Mouse (Mus musculus): Measurements from ENCODE around the gene Nucks1.
"Not testable (repeated sequence)": the region's sequence is repeated elsewhere in the genome, so short reads cannot be mapped to it uniquely, and the experiment has no call there.

Nucks1 gene

DNA sequence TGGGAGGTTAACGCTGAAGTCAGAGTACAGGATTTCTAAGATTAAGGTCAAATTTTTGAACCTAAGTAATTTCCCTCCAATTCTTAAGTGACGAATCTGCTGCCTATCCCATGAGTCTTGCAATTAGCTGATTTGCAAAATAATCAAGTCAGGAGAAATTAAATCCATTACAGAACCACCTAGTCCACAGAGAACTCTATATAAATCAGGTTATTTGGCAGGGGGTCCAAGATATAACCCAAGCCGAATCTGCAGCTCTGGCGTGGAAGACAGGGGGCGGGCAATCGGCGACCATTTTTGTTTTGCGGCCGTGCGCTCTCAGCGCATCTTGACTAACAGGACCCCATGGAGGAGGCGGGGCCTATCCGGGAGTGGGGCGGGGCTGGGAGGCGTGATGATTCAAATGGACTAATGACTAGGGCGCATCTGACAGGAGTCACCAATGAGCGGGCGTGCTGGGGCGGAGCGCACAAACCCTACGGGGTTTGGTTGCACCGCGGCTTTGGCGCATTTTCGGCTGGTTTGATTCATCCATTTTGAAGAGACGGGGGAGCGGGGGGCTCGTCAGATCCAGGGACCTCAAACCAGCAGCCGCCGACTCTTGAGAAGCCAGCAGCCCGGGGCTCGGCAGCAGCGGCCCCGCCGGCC, at the start of gene Nucks1:
Gene Nucks1, plus strand, starts transcription at position 534 of the 648 bp plus-strand sequence.
- peak; percentile 99 for DNase-seq (ENCODE audit: low read depth, low spot score)

DNA sequence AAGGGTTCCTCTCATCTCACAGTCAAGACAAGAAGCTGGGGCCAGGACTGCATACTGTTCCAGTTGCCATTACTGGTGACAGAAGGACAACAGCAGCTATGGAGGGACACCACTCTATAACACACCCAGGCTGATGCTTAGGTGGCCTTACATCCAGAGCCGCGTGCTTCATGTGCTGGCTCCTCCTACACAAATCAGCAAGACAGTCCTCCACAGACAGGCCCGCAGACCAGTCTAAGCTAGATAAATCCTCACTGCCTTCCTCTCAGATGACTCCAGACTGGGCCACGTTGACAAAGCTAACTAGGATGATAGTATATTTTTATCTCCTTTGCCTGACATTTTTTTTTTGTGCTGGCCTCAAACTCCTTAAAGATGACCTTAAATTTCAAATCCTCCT, 48.5 kb upstream of the Nucks1 start:
- DNase-seq (ENCODE audit: low read depth, low spot score), result no peak

DNA sequence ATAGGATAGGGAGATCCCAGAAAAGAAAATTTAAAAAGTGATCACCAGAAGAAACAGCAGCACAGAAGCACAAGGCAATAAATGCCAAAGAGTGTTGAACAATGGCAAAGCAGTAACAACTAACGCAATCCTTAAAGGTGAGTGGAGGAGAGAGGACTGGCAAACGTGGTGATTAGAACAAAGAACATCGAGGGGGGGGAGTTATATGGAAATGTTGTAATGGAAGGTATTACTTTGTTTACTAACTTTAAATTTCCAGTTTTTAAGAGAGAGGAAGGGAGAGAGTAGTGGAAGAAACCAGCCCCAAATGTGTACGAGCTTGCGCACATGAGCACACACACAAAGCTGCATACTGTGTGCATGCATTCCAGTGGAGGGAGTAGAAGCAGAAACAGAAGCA, 44.7 kb upstream of the Nucks1 start:
- DNase-seq (ENCODE audit: low read depth, low spot score), result no peak

GRCm38 (mm10) chr1:131866304-131866999, 43.9 kb upstream of the Nucks1 start:
- no peak for DNase-seq (ENCODE audit: low read depth, low spot score)

GRCm38 (mm10) chr1:131867093-131867945, 43.0 kb upstream of the Nucks1 start, which contains the start of gene Rab29:
Gene Rab29 (plus strand): TSS chr1:131867224.
- DNase-seq (ENCODE audit: low read depth, low spot score), result peak; percentile 95

GRCm38 (mm10) chr1:131867946-131868290, 42.4 kb upstream of the Nucks1 start:
- DNase-seq (ENCODE audit: low read depth, low spot score), result no peak

GRCm38 (mm10) chr1:131869561-131869960, 40.8 kb upstream of the Nucks1 start:
- no peak for DNase-seq (ENCODE audit: low read depth, low spot score)

DNA sequence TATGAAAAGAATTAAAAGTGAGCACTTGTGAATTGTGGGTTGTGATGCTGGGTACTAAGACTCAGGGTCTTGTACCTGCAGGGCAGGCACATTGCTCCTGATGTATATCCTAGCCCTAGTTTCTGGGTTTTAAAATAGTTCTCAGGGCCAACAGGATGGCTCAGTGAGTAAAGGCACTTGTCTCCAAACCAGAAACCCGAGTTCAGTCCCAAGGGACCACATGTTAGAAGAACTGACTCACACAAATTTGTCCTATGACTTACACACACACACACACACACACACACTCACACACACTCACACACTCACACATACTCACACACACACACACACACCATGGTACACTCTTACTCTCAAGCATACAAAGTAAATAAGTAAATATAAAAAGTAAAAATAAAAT, 37.5 kb upstream of the Nucks1 start:
- no peak for DNase-seq (ENCODE audit: low read depth, low spot score)

DNA sequence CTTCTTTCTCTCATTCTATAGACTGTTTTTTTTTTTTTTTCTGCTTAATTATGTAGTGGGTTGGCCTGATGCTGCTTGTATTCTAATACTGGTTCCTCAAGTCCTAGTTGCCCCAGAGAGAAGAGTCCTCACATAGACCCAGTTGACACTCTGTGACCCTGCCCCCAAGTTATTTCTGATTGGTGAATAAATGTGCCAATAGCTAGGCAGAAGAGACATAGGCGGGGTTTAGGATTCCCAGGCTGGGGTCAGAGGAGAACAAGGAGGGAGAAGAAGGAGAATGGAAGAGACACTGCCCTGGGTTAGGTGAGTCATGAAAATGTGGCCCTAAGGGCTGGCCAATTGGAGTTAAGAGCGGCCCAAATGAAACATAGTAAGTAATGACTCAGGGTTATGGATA, 30.5 kb upstream of the Nucks1 start:
- DNase-seq (ENCODE audit: low read depth, low spot score), result no peak

- no peak for DNase-seq (ENCODE audit: low read depth, low spot score)
Measured at GRCm38 (mm10) chr1:131882787-131883186, 27.5 kb upstream of the Nucks1 start.

GRCm38 (mm10) chr1:131886173-131886572, 24.2 kb upstream of the Nucks1 start:
- peak; percentile 40 for DNase-seq (ENCODE audit: low read depth, low spot score)

GRCm38 (mm10) chr1:131886641-131887040, 23.7 kb upstream of the Nucks1 start:
- peak; percentile 70 for DNase-seq (ENCODE audit: low read depth, low spot score)

GRCm38 (mm10) chr1:131890043-131890658, 20.2 kb upstream of the Nucks1 start:
- no peak for DNase-seq (ENCODE audit: low read depth, low spot score)

GRCm38 (mm10) chr1:131891436-131891835, 18.9 kb upstream of the Nucks1 start:
- DNase-seq (ENCODE audit: low read depth, low spot score), result no peak

- DNase-seq (ENCODE audit: low read depth, low spot score), result no peak
Measured at GRCm38 (mm10) chr1:131902679-131903078, 7.7 kb upstream of the Nucks1 start.

GRCm38 (mm10) chr1:131903251-131903650, 7.1 kb upstream of the Nucks1 start:
- peak; percentile 23 for DNase-seq (ENCODE audit: low read depth, low spot score)

DNA sequence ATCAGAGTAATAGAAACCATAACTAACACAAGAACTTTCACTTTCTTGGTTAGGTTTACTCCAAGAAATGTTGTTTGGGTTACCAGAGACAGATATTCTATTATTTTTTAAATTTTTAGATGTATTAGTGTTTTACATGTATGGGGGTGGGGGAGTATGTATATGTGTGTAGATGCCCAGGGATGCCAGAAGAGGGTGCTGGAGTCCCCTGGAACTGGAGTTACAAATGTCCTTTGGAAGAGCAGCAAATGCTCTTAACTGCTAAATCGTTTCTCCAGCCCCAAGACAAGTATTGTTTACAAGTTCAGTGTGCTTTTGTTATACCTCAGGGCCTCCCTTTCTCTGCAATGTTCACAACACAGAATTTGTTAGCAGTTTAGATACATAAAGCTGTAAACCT, 4.8 kb upstream of the Nucks1 start:
- peak; percentile 59 for DNase-seq (ENCODE audit: low read depth, low spot score)

GRCm38 (mm10) chr1:131908456-131908855, 1.9 kb upstream of the Nucks1 start:
- DNase-seq (ENCODE audit: low read depth, low spot score), result no peak

DNA sequence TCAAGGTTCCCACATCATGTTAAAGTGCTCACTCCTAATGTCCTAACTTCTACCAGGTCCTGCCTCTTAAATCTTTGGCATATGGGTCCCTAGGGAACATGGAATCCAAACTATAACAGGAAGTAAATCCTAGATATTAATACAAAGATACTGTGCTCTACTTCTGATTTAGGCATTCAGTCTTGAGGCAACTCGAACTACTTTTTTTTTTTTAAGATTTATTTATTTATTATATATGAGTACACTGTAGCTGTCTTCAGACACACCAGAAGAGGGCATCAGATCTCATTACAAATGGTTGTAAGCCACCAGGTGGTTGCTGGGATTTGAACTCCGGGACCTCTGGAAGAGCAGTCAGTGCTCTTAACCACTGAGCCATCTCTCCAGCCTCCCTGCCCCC, 1.1 kb upstream of the Nucks1 start:
- not testable (repeated sequence) for DNase-seq (ENCODE audit: low read depth, low spot score)

DNA sequence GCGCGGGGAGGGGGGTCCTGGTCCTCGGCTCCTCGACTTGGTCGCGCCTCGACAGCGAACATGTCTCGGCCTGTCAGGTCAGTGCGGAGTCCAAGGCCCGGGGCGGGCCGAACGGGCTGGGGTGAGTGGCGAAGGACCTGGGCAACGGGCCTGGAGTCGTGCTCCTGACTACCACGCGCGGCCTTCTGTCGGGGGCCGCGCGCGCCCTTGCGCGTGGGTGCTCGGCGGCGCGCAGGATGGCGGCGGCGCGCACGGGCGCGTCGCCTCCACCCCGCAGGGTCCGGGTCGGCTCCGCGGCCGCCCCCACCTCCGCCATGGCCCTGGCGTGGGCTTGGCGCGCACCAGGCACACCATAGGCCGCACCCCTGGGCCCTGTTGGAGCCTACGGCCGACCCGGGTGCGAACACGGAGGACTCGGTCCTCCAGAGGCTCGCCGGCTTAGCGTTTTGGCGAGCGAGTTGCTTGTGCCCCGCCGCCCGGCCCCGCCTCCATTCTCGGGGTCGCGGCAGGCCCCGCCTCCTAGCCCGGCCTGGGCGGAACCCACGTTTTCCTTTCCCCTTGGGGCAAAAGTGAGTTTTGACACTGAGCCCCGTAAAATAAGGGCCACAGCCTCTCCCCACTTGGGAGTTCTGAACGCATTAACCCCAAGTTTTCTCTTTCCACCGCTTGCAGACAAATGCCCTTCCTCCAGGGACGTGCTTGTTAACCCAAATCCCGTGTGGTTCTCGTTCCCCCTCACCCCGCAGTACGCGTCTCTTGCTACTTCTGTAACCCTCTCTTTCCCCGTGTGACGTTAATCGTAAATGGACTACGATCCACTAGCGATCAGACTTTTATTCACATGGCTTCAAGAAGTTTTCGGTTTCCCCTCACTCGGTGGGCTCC, 582 bp downstream of the Nucks1 start:
- peak; percentile 74 for DNase-seq (ENCODE audit: low read depth, low spot score)

DNA sequence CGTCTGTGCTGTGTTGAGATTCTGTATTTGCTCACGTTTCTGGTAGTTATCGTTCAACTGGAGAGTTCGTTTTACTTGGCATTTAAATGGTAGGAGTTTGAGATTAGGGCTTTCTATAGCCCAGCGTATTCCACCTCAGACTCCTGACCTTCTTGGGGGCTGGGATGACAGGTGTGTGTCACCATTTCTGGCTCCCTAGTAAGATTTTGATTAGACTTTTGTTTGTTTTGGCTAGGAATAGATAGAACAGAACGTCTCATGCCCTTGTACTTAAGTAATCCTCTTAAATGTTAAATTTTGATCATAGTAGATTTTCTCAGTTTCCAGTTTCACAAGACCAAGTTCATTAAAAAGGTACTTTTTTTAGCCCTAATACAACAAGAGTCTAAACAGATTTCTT, 7.3 kb downstream of the Nucks1 start:
- no peak for DNase-seq (ENCODE audit: low read depth, low spot score)

All from brain, adult 2 months (tissue).